Mouse (Mus musculus) neural tube, embryonic 13.5 days (tissue): ENCODE data around the gene Mef2d. TPM values are rescaled to one million over a fixed set of nuclear protein-coding genes. Genes with fewer than 3 reads are reported as not detected.

Experiments used
- ATAC-seq: fragments of 200-750 bp; cut with Nextera tagmentation; 2 replicates; pipeline ENCODE4 v1.8.0; 2017; ENCODE audit warnings: low read depth, mild to moderate bottlenecking, moderate TSS enrichment, moderate library complexity
- H3K27ac ChIP-seq: fragments of 300-500 bp; sonication (generic); replicated peaks from 2 replicates; pipeline ENCODE4 v1.5.1; 2015; ENCODE audit warnings: moderate library complexity, mild to moderate bottlenecking, inconsistent platforms
- H3K27me3 ChIP-seq: fragments of 300-500 bp; sonication (generic); 2 replicates; pipeline ENCODE4 v1.6.1; 2015; ENCODE audit warnings: mild to moderate bottlenecking, inconsistent platforms
- H3K36me3 ChIP-seq: fragments of 300-500 bp; sonication (generic); 2 replicates; pipeline ENCODE4 v1.6.1; 2015; ENCODE audit warnings: mild to moderate bottlenecking, inconsistent platforms
- H3K4me1 ChIP-seq: fragments of 300-500 bp; sonication (generic); replicated peaks from 2 replicates; pipeline ENCODE4 v1.6.1; 2015; ENCODE audit warnings: inconsistent platforms
- H3K4me2 ChIP-seq: fragments of 300-500 bp; sonication (generic); 2 replicates; pipeline ENCODE4 v1.6.1; 2015; ENCODE audit warnings: inconsistent platforms, mild to moderate bottlenecking, moderate library complexity
- H3K4me3 ChIP-seq: fragments of 300-500 bp; sonication (generic); 2 replicates; pipeline ENCODE4 v1.5.1; 2015; ENCODE audit warnings: mild to moderate bottlenecking, inconsistent platforms
- H3K9ac ChIP-seq: fragments of 300-500 bp; sonication (generic); 2 replicates; pipeline ENCODE4 v1.6.1; 2015; ENCODE audit warnings: moderate library complexity, mild to moderate bottlenecking, inconsistent platforms
- H3K9me3 ChIP-seq: fragments of 300-500 bp; sonication (generic); 2 replicates; pipeline ENCODE4 v1.6.1; 2016; ENCODE audit warnings: inconsistent platforms
- WGBS: fragments of 180-500 bp; shearing (Covaris S2); methylation state at CpG from one replicate; pipeline ENCODE4 v1.1.7; 2015; 5-methylcytosine and 5-hydroxymethylcytosine counted together
- polyA plus RNA-seq: library from polyadenylated mRNA; unstranded; fragments of >200 nt; fragmentation: Nextera tagmentation; extraction: Ambion mirVana; gene quantifications from 2 replicates; pipeline ENCODE4 v1.2.1, GENCODE M21; 2015

Mef2d gene
- polyA plus RNA-seq, 1 experiment from 2014 or later = 15.9 TPM

- H3K4me3 ChIP-seq = peak overlapping the region; percentile 49
- ATAC-seq = no peak
- peak overlapping the region; percentile 98 for H3K9ac ChIP-seq
- peak overlapping the region; percentile 98 for H3K27ac ChIP-seq
- peak overlapping the region; percentile 88 for H3K4me2 ChIP-seq
- peaks cover 56% of the 10 kb centered on the region for H3K27me3 ChIP-seq
- H3K36me3 ChIP-seq = no peaks in the 10 kb centered on the region
- H3K4me1 ChIP-seq = peaks cover 75% of the 10 kb centered on the region
- 27% methylated on average over 2 of the region's 2 CpGs for WGBS
- H3K9me3 ChIP-seq = no peaks in the 10 kb centered on the region
These were observed 57.5 kb downstream of the Mef2d start for GRCm38 (mm10) chr3:88199541-88200110.

- ATAC-seq = no peak
- H3K27ac ChIP-seq = peak overlapping the region; percentile 98
- peak overlapping the region; percentile 98 for H3K9ac ChIP-seq
- peaks cover 81% of the 10 kb centered on the region for H3K4me1 ChIP-seq
- H3K9me3 ChIP-seq = no peaks in the 10 kb centered on the region
- H3K36me3 ChIP-seq = no peaks in the 10 kb centered on the region
- under 1% methylated on average over 56 of the region's 61 CpGs for WGBS
- H3K4me2 ChIP-seq = peak overlapping the region; percentile 88
- H3K4me3 ChIP-seq = peak overlapping the region; percentile 49
- peaks cover 61% of the 10 kb centered on the region for H3K27me3 ChIP-seq
These were observed 58.2 kb downstream of the Mef2d start for GRCm38 (mm10) chr3:88200161-88200971.

GRCm38 (mm10) chr3:88200972-88201330 lies 58.8 kb downstream of the Mef2d start:
- Histone ChIP-seq H3K9ac (peak overlapping the region; percentile 98), H3K36me3 (no peaks in the 10 kb centered on the region), H3K4me2 (peak overlapping the region; percentile 88), H3K27me3 (peaks cover 64% of the 10 kb centered on the region), H3K4me1 (peaks cover 87% of the 10 kb centered on the region), H3K4me3 (peak overlapping the region; percentile 49), H3K9me3 (no peaks in the 10 kb centered on the region), H3K27ac (peak overlapping the region; percentile 98)
- ATAC-seq = no peak
- under 1% methylated on average over 37 of the region's 37 CpGs for WGBS

GRCm38 (mm10) chr3:88201640-88202039 lies 59.5 kb downstream of the Mef2d start:
- Histone ChIP-seq H3K27me3 (peaks cover 71% of the 10 kb centered on the region), H3K27ac (peak overlapping the region; percentile 98), H3K4me2 (peak overlapping the region; percentile 88), H3K4me1 (peaks cover 94% of the 10 kb centered on the region), H3K9ac (peak overlapping the region; percentile 98), H3K4me3 (peak overlapping the region; percentile 49), H3K9me3 (no peaks in the 10 kb centered on the region), H3K36me3 (no peaks in the 10 kb centered on the region)
- ATAC-seq = no peak
- 18% methylated on average over 5 of the region's 5 CpGs for WGBS

GRCm38 (mm10) chr3:88202986-88203385 lies 60.8 kb downstream of the Mef2d start:
- Histone ChIP-seq H3K9ac (peak overlapping the region; percentile 98), H3K4me2 (peak overlapping the region; percentile 88), H3K27me3 (peaks cover 66% of the 10 kb centered on the region), H3K36me3 (no peaks in the 10 kb centered on the region), H3K4me1 (peaks cover 88% of the 10 kb centered on the region), H3K9me3 (no peaks in the 10 kb centered on the region), H3K4me3 (peak overlapping the region; percentile 49), H3K27ac (peak overlapping the region; percentile 98)
- no peak for ATAC-seq
- WGBS = 6% methylated on average over 6 of the region's 6 CpGs

GRCm38 (mm10) chr3:88203456-88203855 lies 61.3 kb downstream of the Mef2d start:
- Histone ChIP-seq H3K9ac (peak overlapping the region; percentile 98), H3K27me3 (peaks cover 66% of the 10 kb centered on the region)

GRCm38 (mm10) chr3:88203999-88204700 lies 62.0 kb downstream of the Mef2d start:
- H3K36me3 ChIP-seq = no peaks in the 10 kb centered on the region
- WGBS = 4% methylated on average over 7 of the region's 7 CpGs
- peaks cover 77% of the 10 kb centered on the region for H3K4me1 ChIP-seq
- peak overlapping the region; percentile 88 for H3K4me2 ChIP-seq
- no peaks in the 10 kb centered on the region for H3K9me3 ChIP-seq
- H3K9ac ChIP-seq = peak overlapping the region; percentile 98
- H3K4me3 ChIP-seq = no peak overlapping the region
- no peak for ATAC-seq
- H3K27me3 ChIP-seq = peaks cover 65% of the 10 kb centered on the region
- H3K27ac ChIP-seq = peak overlapping the region; percentile 98

More at GRCm38 (mm10) chr3:88203456-88203855, 61.3 kb downstream of the Mef2d start:
- no peak for ATAC-seq
- peaks cover 83% of the 10 kb centered on the region for H3K4me1 ChIP-seq
- H3K9me3 ChIP-seq = no peaks in the 10 kb centered on the region
- no peaks in the 10 kb centered on the region for H3K36me3 ChIP-seq
- H3K4me2 ChIP-seq = peak overlapping the region; percentile 88
- H3K4me3 ChIP-seq = no peak overlapping the region
- H3K27ac ChIP-seq = peak overlapping the region; percentile 98
- WGBS = 3% methylated on average over 5 of the region's 5 CpGs

- Histone ChIP-seq H3K27me3 (peaks cover 67% of the 10 kb centered on the region), H3K9me3 (no peaks in the 10 kb centered on the region), H3K9ac (peak overlapping the region; percentile 98), H3K4me2 (peak overlapping the region; percentile 88), H3K4me3 (peak overlapping the region; percentile 82; the same call in 1 of the 2 replicates), H3K27ac (peak overlapping the region; percentile 98), H3K4me1 (peaks cover 73% of the 10 kb centered on the region), H3K36me3 (no peaks in the 10 kb centered on the region)
- 11% methylated on average over 1 of the region's 1 CpGs for WGBS
- no peak for ATAC-seq
These were observed 62.6 kb downstream of the Mef2d start for GRCm38 (mm10) chr3:88204751-88205150.

GRCm38 (mm10) chr3:88205176-88205562 lies 63.0 kb downstream of the Mef2d start:
- H3K27me3 ChIP-seq = peaks cover 72% of the 10 kb centered on the region
- H3K4me3 ChIP-seq = peak overlapping the region; percentile 82
- H3K36me3 ChIP-seq = no peaks in the 10 kb centered on the region
- peak; percentile 24 for ATAC-seq
- WGBS = 10% methylated on average over 4 of the region's 4 CpGs
- peak overlapping the region; percentile 88 for H3K4me2 ChIP-seq
- H3K9ac ChIP-seq = peak overlapping the region; percentile 98
- peaks cover 74% of the 10 kb centered on the region for H3K4me1 ChIP-seq
- peak overlapping the region; percentile 98 for H3K27ac ChIP-seq
- H3K9me3 ChIP-seq = no peaks in the 10 kb centered on the region

GRCm38 (mm10) chr3:88205563-88206491 lies 63.7 kb downstream of the Mef2d start:
- Histone ChIP-seq H3K27ac (peak overlapping the region; percentile 98), H3K27me3 (peaks cover 78% of the 10 kb centered on the region), H3K4me2 (peak overlapping the region; percentile 88), H3K9ac (peak overlapping the region; percentile 98), H3K36me3 (0 out of 2 replicates have a peak, but pooled peaks cover 1% of the 10 kb centered on the region), H3K4me3 (peak overlapping the region; percentile 82), H3K9me3 (no peaks in the 10 kb centered on the region), H3K4me1 (peaks cover 74% of the 10 kb centered on the region)
- WGBS = 0% methylated on average over 8 of the region's 8 CpGs
- peak; percentile 70 for ATAC-seq

GRCm38 (mm10) chr3:88206500-88206899 lies 64.3 kb downstream of the Mef2d start:
- peak overlapping the region; percentile 88 for H3K4me2 ChIP-seq
- H3K27ac ChIP-seq = peak overlapping the region; percentile 98
- 3% methylated on average over 3 of the region's 3 CpGs for WGBS
- peak overlapping the region; percentile 98 for H3K9ac ChIP-seq
- H3K36me3 ChIP-seq = 0 out of 2 replicates have a peak, but pooled peaks cover 3% of the 10 kb centered on the region
- H3K4me3 ChIP-seq = peak overlapping the region; percentile 82
- ATAC-seq = peak; percentile 42
- H3K9me3 ChIP-seq = no peaks in the 10 kb centered on the region
- H3K27me3 ChIP-seq = peaks cover 82% of the 10 kb centered on the region
- peaks cover 74% of the 10 kb centered on the region for H3K4me1 ChIP-seq
